Mouse (Mus musculus): ENCODE measurements at regions not wholly inside any gene's neighbourhood (a gene's known extent, or its start where the extent isn't known, plus 50 kb on each side); places are given as distances from the start of the nearest gene placed in this dataset.

DNA sequence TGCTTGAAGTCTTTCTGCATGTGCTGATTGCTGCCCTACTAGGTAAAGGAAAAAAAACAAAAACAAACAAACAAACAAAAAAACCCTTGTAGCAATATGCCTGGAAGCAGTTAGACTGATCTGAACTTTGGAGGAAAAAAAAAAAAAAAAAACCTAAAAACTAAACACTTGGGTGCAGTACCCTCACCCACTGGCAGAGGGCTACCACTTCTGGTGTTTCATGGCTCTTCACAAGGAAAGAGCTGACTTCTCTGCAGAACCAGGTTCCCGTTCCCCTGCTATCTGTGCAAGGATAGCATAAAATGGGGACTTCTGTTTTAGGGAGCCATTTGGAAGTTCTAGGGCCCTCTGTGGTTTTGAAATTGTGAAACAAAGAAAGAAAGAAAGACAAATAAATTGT is 52.2 kb upstream of the Otud4 start:
- no peak for ATAC-seq (ENCODE audit: low FRiP score, low TSS enrichment)
- Histone ChIP-seq H3K4me1 (ENCODE audit: control insufficient read depth, insufficient read depth, low read length) (no peaks in the 10 kb centered on the region), H3K9ac (ENCODE audit: low read depth, low read length) (no peak overlapping the region)

DNA sequence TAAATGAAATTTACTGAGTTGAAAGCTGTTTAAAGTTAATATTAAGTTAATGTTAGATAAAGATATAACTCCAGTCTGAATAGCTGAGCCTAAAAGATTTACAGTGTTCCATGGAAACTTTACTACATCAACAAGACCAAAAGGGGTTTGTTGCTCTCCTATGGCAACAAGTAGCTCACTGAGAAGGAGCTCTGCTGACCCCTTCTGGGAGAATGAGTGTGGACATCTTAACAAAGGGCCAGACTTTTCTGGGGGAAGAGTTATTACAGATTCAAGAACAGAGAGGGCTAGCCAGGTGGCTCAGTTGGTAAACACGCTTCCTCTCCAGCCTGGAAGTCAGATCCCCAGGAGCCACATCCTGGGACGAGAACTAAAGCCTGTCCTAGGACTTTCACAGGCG is 54.5 kb upstream of the Otud4 start:
- peak; percentile 72; the same call in 1 of the 2 replicates for ATAC-seq (ENCODE audit: low FRiP score, low TSS enrichment)

More for the DNA sequence above, 52.2 kb upstream of the Otud4 start:
- Histone ChIP-seq H3K27ac (ENCODE audit: low read depth, low read length) (no peak overlapping the region), H3K9me3 (ENCODE audit: control insufficient read depth, low read length) (no peaks in the 10 kb centered on the region), H3K4me3 (ENCODE audit: low read length) (no peak overlapping the region), H3K4me2 (replicated peaks; ENCODE audit: low read depth, low read length) (no peak overlapping the region), H3K36me3 (ENCODE audit: control insufficient read depth, insufficient read depth, low read length) (no peaks in the 10 kb centered on the region), H3K27me3 (ENCODE audit: control insufficient read depth, insufficient read depth, low read length) (no peaks in the 10 kb centered on the region)
- WGBS: 21% methylated on average over 1 of the region's 1 CpGs

DNA sequence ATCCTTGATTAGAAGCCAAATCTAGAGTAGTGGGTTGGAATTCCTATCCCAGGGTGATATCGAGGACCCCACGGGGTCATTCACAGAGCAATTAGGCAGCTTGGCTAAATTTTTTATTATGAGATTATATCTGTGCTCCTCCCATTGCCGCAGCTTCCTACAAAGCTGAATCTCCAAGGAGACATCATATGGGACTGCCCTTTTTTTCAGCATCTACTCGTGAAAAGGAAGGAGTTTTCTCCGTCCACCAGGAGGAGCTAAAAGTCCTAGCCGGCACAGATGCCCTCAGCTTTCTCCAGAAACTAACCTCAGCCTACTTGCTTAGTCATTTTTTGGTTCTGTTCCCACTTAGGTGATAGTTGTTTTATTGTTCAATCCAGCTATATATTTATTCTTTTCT is 56.1 kb upstream of the Otud4 start:
- Histone ChIP-seq H3K27me3 (ENCODE audit: control insufficient read depth, insufficient read depth, low read length) (no peaks in the 10 kb centered on the region), H3K9ac (ENCODE audit: low read depth, low read length) (no peak overlapping the region), H3K36me3 (ENCODE audit: control insufficient read depth, insufficient read depth, low read length) (no peaks in the 10 kb centered on the region), H3K9me3 (ENCODE audit: control insufficient read depth, low read length) (no peaks in the 10 kb centered on the region), H3K27ac (ENCODE audit: low read depth, low read length) (no peak overlapping the region), H3K4me3 (ENCODE audit: low read length) (no peak overlapping the region), H3K4me2 (replicated peaks; ENCODE audit: low read depth, low read length) (no peak overlapping the region), H3K4me1 (ENCODE audit: control insufficient read depth, insufficient read depth, low read length) (no peaks in the 10 kb centered on the region)
- ATAC-seq (ENCODE audit: low FRiP score, low TSS enrichment): no peak
- 32% methylated on average over 6 of the region's 6 CpGs for WGBS

More for the DNA sequence above, 54.5 kb upstream of the Otud4 start:
- Histone ChIP-seq H3K27ac (ENCODE audit: low read depth, low read length) (no peak overlapping the region), H3K9me3 (ENCODE audit: control insufficient read depth, low read length) (no peaks in the 10 kb centered on the region), H3K4me1 (ENCODE audit: control insufficient read depth, insufficient read depth, low read length) (no peaks in the 10 kb centered on the region), H3K36me3 (ENCODE audit: control insufficient read depth, insufficient read depth, low read length) (no peaks in the 10 kb centered on the region), H3K9ac (ENCODE audit: low read depth, low read length) (no peak overlapping the region), H3K27me3 (ENCODE audit: control insufficient read depth, insufficient read depth, low read length) (no peaks in the 10 kb centered on the region), H3K4me3 (ENCODE audit: low read length) (no peak overlapping the region), H3K4me2 (replicated peaks; ENCODE audit: low read depth, low read length) (no peak overlapping the region)
- WGBS: 32% methylated on average over 3 of the region's 3 CpGs

DNA sequence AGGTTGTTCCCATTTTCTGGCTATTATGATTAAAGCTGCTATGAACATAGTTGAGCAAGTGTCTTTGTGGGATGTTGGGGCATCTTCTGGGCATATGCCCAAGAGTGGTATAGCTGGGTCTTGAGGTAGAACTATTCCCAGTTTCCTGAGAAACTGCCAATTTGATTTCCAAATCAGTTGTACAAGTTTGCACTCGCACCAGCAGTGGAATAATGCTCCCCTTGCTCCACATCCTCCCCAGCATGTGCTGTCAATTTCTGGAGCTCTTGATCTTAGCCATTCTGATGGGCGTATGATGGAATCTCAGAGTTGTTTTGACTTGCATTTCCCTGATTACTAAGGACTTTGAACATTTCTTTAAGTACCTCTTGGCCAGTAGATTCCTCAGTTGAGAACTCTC is 57.2 kb upstream of the Otud4 start:
- no peaks in the 10 kb centered on the region for H3K9me3 ChIP-seq (ENCODE audit: control insufficient read depth, low read length)
- H3K4me1 ChIP-seq (ENCODE audit: control insufficient read depth, insufficient read depth, low read length): no peaks in the 10 kb centered on the region
- no peak overlapping the region for H3K27ac ChIP-seq (ENCODE audit: low read depth, low read length)
- ATAC-seq (ENCODE audit: low FRiP score, low TSS enrichment): no peak
- H3K27me3 ChIP-seq (ENCODE audit: control insufficient read depth, insufficient read depth, low read length): no peaks in the 10 kb centered on the region
- no peaks in the 10 kb centered on the region for H3K36me3 ChIP-seq (ENCODE audit: control insufficient read depth, insufficient read depth, low read length)
- H3K4me3 ChIP-seq (ENCODE audit: low read length): no peak overlapping the region
- H3K4me2 ChIP-seq (replicated peaks; ENCODE audit: low read depth, low read length): no peak overlapping the region
- WGBS: 92% methylated on average over 2 of the region's 2 CpGs
- H3K9ac ChIP-seq (ENCODE audit: low read depth, low read length): no peak overlapping the region

DNA sequence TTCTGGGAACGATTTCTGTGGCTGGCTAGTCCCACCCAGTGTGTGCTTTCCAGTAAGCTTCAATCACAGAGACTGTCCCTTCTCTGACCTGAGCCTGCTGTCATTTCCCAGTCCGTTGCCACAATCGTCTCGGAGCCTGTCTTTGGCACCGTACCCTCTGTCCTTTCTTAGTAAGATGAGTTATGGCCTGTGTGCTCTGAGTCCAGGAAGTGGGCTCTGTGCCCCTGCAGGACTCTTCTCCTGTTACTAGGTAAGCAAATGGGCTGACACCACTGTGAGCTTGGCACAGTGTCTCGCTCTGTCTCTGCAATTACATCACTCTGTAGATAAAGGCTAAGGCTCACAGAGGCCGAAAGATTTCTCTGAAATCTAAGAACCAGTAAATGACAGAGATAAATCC is 63.3 kb upstream of the Otud4 start:
- Histone ChIP-seq H3K4me3 (ENCODE audit: low read length) (no peak overlapping the region), H3K9me3 (ENCODE audit: control insufficient read depth, low read length) (no peaks in the 10 kb centered on the region), H3K9ac (ENCODE audit: low read depth, low read length) (no peak overlapping the region), H3K27ac (ENCODE audit: low read depth, low read length) (no peak overlapping the region), H3K27me3 (ENCODE audit: control insufficient read depth, insufficient read depth, low read length) (no peaks in the 10 kb centered on the region), H3K4me1 (ENCODE audit: control insufficient read depth, insufficient read depth, low read length) (0 out of 2 replicates have a peak, but pooled peaks cover 5% of the 10 kb centered on the region), H3K36me3 (ENCODE audit: control insufficient read depth, insufficient read depth, low read length) (no peaks in the 10 kb centered on the region), H3K4me2 (replicated peaks; ENCODE audit: low read depth, low read length) (no peak overlapping the region)
- ATAC-seq (ENCODE audit: low FRiP score, low TSS enrichment): peak; percentile 90
- 16% methylated on average over 7 of the region's 7 CpGs for WGBS

DNA sequence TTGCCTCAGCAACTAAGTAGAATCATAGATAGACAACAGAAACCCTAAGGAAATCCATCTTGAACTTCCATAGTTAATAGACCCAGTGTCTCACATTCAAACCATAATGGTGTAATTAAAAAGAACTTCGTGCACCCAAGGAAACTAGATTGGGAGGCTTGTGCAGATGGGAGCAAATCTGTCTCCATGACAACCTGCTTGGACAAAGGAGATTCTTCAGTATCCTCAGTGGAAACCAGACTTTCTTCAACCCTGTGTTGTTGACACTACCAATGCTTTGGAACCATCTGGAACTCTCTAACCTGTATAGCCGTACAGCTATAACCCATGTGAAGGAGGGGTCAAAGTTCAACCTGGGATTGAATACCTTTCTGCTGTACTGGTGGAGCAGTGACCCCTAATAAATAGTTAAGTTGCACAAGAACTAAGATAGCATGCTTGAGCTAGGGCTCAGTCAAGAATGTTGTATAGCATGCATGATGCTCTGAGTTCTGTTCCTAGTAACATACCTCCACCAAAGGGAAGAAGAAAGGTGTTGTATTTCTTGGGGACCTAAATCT is 64.2 kb upstream of the Otud4 start:
- no peaks in the 10 kb centered on the region for H3K27me3 ChIP-seq (ENCODE audit: control insufficient read depth, insufficient read depth, low read length)
- 57% methylated on average over 2 of the region's 2 CpGs for WGBS
- H3K9ac ChIP-seq (ENCODE audit: low read depth, low read length): no peak overlapping the region
- no peaks in the 10 kb centered on the region for H3K9me3 ChIP-seq (ENCODE audit: control insufficient read depth, low read length)
- no peak overlapping the region for H3K27ac ChIP-seq (ENCODE audit: low read depth, low read length)
- H3K36me3 ChIP-seq (ENCODE audit: control insufficient read depth, insufficient read depth, low read length): no peaks in the 10 kb centered on the region
- 0 out of 2 replicates have a peak, but pooled peaks cover 5% of the 10 kb centered on the region for H3K4me1 ChIP-seq (ENCODE audit: control insufficient read depth, insufficient read depth, low read length)
- H3K4me2 ChIP-seq (replicated peaks; ENCODE audit: low read depth, low read length): no peak overlapping the region
- no peak; the same call in 1 of the 2 replicates for ATAC-seq (ENCODE audit: low FRiP score, low TSS enrichment)
- no peak overlapping the region for H3K4me3 ChIP-seq (ENCODE audit: low read length)

DNA sequence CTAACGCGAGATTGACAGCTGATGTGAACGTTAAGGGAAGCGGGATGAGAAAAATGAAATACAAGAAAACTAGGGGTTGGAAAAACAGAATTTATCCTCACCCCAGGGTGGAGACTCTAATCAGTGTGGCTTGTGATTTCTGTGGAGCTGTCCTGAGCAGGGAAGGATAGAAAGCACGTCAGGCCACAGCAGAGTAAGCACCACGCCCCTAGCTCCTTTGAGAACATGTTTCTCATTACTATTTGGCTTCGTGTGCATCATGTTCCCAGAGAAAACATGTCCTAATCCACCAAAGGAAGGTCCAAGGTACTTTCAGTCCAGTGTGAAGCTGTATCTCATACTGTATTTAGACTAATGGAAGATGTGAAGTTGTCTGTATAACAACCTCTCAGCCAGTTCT is 65.9 kb upstream of the Otud4 start:
- no peaks in the 10 kb centered on the region for H3K9me3 ChIP-seq (ENCODE audit: control insufficient read depth, low read length)
- 0 out of 2 replicates have a peak, but pooled peaks cover 5% of the 10 kb centered on the region for H3K4me1 ChIP-seq (ENCODE audit: control insufficient read depth, insufficient read depth, low read length)
- WGBS: 91% methylated on average over 7 of the region's 7 CpGs
- no peaks in the 10 kb centered on the region for H3K27me3 ChIP-seq (ENCODE audit: control insufficient read depth, insufficient read depth, low read length)
- no peak for ATAC-seq (ENCODE audit: low FRiP score, low TSS enrichment)
- no peak overlapping the region for H3K27ac ChIP-seq (ENCODE audit: low read depth, low read length)
- no peak overlapping the region for H3K4me2 ChIP-seq (replicated peaks; ENCODE audit: low read depth, low read length)
- no peak overlapping the region for H3K4me3 ChIP-seq (ENCODE audit: low read length)
- no peak overlapping the region for H3K9ac ChIP-seq (ENCODE audit: low read depth, low read length)
- H3K36me3 ChIP-seq (ENCODE audit: control insufficient read depth, insufficient read depth, low read length): no peaks in the 10 kb centered on the region

DNA sequence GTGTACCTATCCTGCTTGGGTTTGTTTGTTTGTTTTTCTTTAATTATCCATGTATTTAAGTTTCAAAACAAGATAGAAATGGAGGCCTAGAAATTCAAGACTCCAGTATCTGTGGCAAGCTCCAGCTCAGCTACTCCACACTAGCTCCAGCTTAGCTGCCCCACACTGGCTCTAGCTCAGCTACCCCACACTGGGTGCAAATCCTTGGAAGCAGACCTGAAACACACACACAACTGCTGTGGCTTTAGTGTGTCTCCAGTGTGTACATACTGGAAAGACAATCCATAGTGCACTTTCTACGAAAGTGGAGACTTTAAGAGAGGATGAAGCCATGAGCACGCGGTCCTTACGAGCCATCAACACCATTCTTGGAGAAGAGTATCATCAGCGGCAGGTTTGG is 66.9 kb upstream of the Otud4 start:
- Histone ChIP-seq H3K27ac (ENCODE audit: low read depth, low read length) (no peak overlapping the region), H3K9ac (ENCODE audit: low read depth, low read length) (no peak overlapping the region), H3K27me3 (ENCODE audit: control insufficient read depth, insufficient read depth, low read length) (no peaks in the 10 kb centered on the region), H3K9me3 (ENCODE audit: control insufficient read depth, low read length) (no peaks in the 10 kb centered on the region), H3K4me1 (ENCODE audit: control insufficient read depth, insufficient read depth, low read length) (0 out of 2 replicates have a peak, but pooled peaks cover 5% of the 10 kb centered on the region), H3K4me2 (replicated peaks; ENCODE audit: low read depth, low read length) (no peak overlapping the region), H3K4me3 (ENCODE audit: low read length) (no peak overlapping the region), H3K36me3 (ENCODE audit: control insufficient read depth, insufficient read depth, low read length) (no peaks in the 10 kb centered on the region)
- ATAC-seq (ENCODE audit: low FRiP score, low TSS enrichment): no peak
- WGBS: 97% methylated on average over 5 of the region's 5 CpGs

DNA sequence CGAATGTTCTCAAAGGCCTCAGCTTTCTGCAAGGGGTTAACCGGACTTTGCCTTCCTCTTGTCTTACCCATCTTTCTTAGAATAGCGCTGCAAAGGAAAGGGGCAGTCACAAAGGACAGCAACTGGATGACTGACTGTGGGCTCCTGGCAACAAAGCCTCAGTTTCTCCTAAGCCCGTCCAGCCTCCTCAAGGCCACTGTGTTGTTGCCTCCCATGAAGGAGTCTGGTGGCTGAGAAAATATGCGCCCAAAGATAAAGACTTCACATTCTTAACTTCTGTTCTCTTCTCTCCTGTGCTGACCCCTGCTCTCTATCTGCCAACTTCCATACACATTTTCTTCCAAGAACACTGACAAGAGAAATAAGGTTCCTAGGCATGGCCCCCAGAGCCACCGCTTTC is 76.3 kb upstream of the Otud4 start:
- H3K9me3 ChIP-seq (ENCODE audit: control insufficient read depth, low read length): no peaks in the 10 kb centered on the region
- 0 out of 2 replicates have a peak, but pooled peaks cover 3% of the 10 kb centered on the region for H3K4me1 ChIP-seq (ENCODE audit: control insufficient read depth, insufficient read depth, low read length)
- no peaks in the 10 kb centered on the region for H3K36me3 ChIP-seq (ENCODE audit: control insufficient read depth, insufficient read depth, low read length)
- no peak overlapping the region for H3K4me3 ChIP-seq (ENCODE audit: low read length)
- WGBS: 91% methylated on average over 6 of the region's 6 CpGs
- no peak overlapping the region for H3K9ac ChIP-seq (ENCODE audit: low read depth, low read length)
- no peak overlapping the region for H3K27ac ChIP-seq (ENCODE audit: low read depth, low read length)
- ATAC-seq (ENCODE audit: low FRiP score, low TSS enrichment): no peak
- no peak overlapping the region for H3K4me2 ChIP-seq (replicated peaks; ENCODE audit: low read depth, low read length)
- H3K27me3 ChIP-seq (ENCODE audit: control insufficient read depth, insufficient read depth, low read length): no peaks in the 10 kb centered on the region
